Comparison of ENCODE assay signal across 26 mouse cellular contexts in the genomic region with DNA sequence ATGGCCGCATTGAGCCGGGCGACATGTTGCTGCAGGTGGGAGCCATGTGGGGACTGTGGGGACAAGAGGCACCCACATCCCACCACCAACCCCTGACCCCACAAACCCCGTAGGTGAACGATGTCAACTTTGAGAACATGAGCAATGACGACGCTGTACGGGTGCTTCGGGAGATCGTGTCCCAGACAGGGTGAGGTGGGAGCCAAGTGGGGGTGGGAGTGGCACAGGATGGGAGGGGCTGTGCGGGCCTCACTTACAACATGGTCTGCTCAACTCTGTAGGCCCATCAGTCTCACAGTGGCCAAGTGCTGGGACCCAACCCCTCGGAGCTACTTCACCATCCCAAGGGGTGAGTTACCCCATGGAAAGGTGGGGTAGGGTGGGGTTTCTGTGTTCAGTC. TPM values are rescaled to one million over a fixed set of nuclear protein-coding genes. Genes with fewer than 3 reads are reported as not detected.
DNase-seq lines count a peak whose midpoint lies in the region; ATAC-seq lines count a peak whose summit lies in the region.
"Had no signal": no experiment of that assay in that cellular context is flagged by ENCODE, and none has a peak within 500 bp of the region (broad histone marks: within the 10 kb centered on the region; RNA-seq: fewer than 3 reads in every experiment).

No protein-coding gene starts in this region.

- no peaks in the 10 kb centered on the region for H3K9me3 ChIP-seq in forebrain, embryonic 14.5 days (replicated peaks; ENCODE audit: control insufficient read depth, low read length)
- H3K9me3 ChIP-seq in forebrain, embryonic 10.5 days, result no peaks in the 10 kb centered on the region
- no peaks in the 10 kb centered on the region for H3K9me3 ChIP-seq in intestine, embryonic 14.5 days (ENCODE audit: control insufficient read depth, low read length)
- H3K9me3 ChIP-seq in intestine, embryonic 16.5 days (ENCODE audit: control insufficient read depth, low read length), result no peaks in the 10 kb centered on the region
- H3K9me3 ChIP-seq in midbrain, embryonic 11.5 days (ENCODE audit: control insufficient read depth, low read length), result no peaks in the 10 kb centered on the region
- H3K9me3 ChIP-seq in midbrain, embryonic 14.5 days (ENCODE audit: control insufficient read depth, low read length), result no peaks in the 10 kb centered on the region
- H3K9me3 ChIP-seq: embryonic facial prominence, embryonic 10.5 days; embryonic facial prominence, embryonic 13.5 days; forebrain, embryonic 13.5 days; heart, embryonic 10.5 days; heart, embryonic 13.5 days had no signal

- no peak overlapping the region for H3K27ac ChIP-seq in forebrain, embryonic 14.5 days (ENCODE audit: low read depth, low read length)
- H3K27ac ChIP-seq in forebrain, embryonic 10.5 days, result no peak overlapping the region
- H3K27ac ChIP-seq in intestine, embryonic 14.5 days (ENCODE audit: low read depth), result no peak overlapping the region
- H3K27ac ChIP-seq in intestine, embryonic 16.5 days (ENCODE audit: low read length), result no peak overlapping the region
- H3K27ac ChIP-seq in midbrain, embryonic 11.5 days (ENCODE audit: low read depth, low read length), result no peak overlapping the region
- H3K27ac ChIP-seq in midbrain, embryonic 14.5 days (replicated peaks; ENCODE audit: low read depth, low read length), result no peak overlapping the region
- H3K27ac ChIP-seq: embryonic facial prominence, embryonic 10.5 days; embryonic facial prominence, embryonic 13.5 days; forebrain, embryonic 13.5 days; heart, adult 2 months; heart, embryonic 10.5 days; heart, embryonic 13.5 days had no signal

- peaks cover 69% of the 10 kb centered on the region for H3K36me3 ChIP-seq in forebrain, embryonic 14.5 days (ENCODE audit: control insufficient read depth, insufficient read depth, low read length)
- H3K36me3 ChIP-seq in forebrain, embryonic 10.5 days (replicated peaks), result peaks cover 87% of the 10 kb centered on the region
- H3K36me3 ChIP-seq in intestine, embryonic 14.5 days (ENCODE audit: control insufficient read depth, insufficient read depth, low read length), result peaks cover 52% of the 10 kb centered on the region
- H3K36me3 ChIP-seq in intestine, embryonic 16.5 days (ENCODE audit: control insufficient read depth, insufficient read depth, low read length), result peaks cover 31% of the 10 kb centered on the region
- H3K36me3 ChIP-seq in midbrain, embryonic 11.5 days (ENCODE audit: control insufficient read depth, insufficient read depth, low read length), result peaks cover 6% of the 10 kb centered on the region; the same call in 1 of the 2 replicates
- peaks cover 68% of the 10 kb centered on the region for H3K36me3 ChIP-seq in midbrain, embryonic 14.5 days (ENCODE audit: control insufficient read depth, insufficient read depth, low read length)

- H3K4me2 ChIP-seq in forebrain, embryonic 14.5 days (ENCODE audit: low read length), result no peak overlapping the region
- no peak overlapping the region for H3K4me2 ChIP-seq in intestine, embryonic 14.5 days (ENCODE audit: low read length)
- no peak overlapping the region for H3K4me2 ChIP-seq in intestine, embryonic 16.5 days (ENCODE audit: low read depth, low read length)
- H3K4me2 ChIP-seq in midbrain, embryonic 11.5 days, result no peak overlapping the region
- H3K4me2 ChIP-seq in midbrain, embryonic 14.5 days (ENCODE audit: low read length), result no peak overlapping the region
- H3K4me2 ChIP-seq: embryonic facial prominence, embryonic 13.5 days; forebrain, embryonic 13.5 days; heart, embryonic 13.5 days had no signal

- DNase-seq in forebrain, embryonic 14.5 days (ENCODE audit: low spot score), result no peak
- no peak for DNase-seq in forebrain, embryonic 10.5 days (ENCODE audit: extremely low spot score, low spot score)
- DNase-seq in intestine, embryonic 14.5 days (ENCODE audit: low spot score), result no peak
- DNase-seq in midbrain, embryonic 11.5 days (ENCODE audit: low spot score, missing footprints), result no peak
- DNase-seq in midbrain, embryonic 14.5 days, result no peak
- DNase-seq: adrenal gland, adult 2 months; adrenal gland, postnatal 14 days; cerebellum, adult 11 months; cerebellum, adult 8-10 months; cerebellum, postnatal 36 days; embryo, embryonic 11 days; forebrain, postnatal 0 days; gastrocnemius, postnatal 25 days; heart, adult 2 months; heart, postnatal 14 days; heart, postnatal 4 days had no signal

- H3K4me3 ChIP-seq in forebrain, embryonic 14.5 days (ENCODE audit: low read depth, low read length), result no peak overlapping the region
- no peak overlapping the region for H3K4me3 ChIP-seq in forebrain, embryonic 10.5 days
- H3K4me3 ChIP-seq in intestine, embryonic 14.5 days (ENCODE audit: low read depth, low read length), result no peak overlapping the region
- no peak overlapping the region for H3K4me3 ChIP-seq in intestine, embryonic 16.5 days (ENCODE audit: low read length)
- no peak overlapping the region for H3K4me3 ChIP-seq in midbrain, embryonic 11.5 days (ENCODE audit: low read depth, low read length)
- H3K4me3 ChIP-seq in midbrain, embryonic 14.5 days (replicated peaks; ENCODE audit: low read depth, low read length), result no peak overlapping the region
- H3K4me3 ChIP-seq: embryonic facial prominence, embryonic 10.5 days; embryonic facial prominence, embryonic 13.5 days; erythroblast, embryonic 14.5 days; forebrain, embryonic 13.5 days; heart, adult 2 months; heart, embryonic 10.5 days; heart, embryonic 13.5 days had no signal

- H3K9ac ChIP-seq in forebrain, embryonic 14.5 days (ENCODE audit: low read length), result no peak overlapping the region
- H3K9ac ChIP-seq in intestine, embryonic 14.5 days (ENCODE audit: low read length), result no peak overlapping the region
- H3K9ac ChIP-seq in intestine, embryonic 16.5 days (ENCODE audit: low read depth, low read length), result no peak overlapping the region
- H3K9ac ChIP-seq in midbrain, embryonic 11.5 days (ENCODE audit: low read length), result no peak overlapping the region
- H3K9ac ChIP-seq in midbrain, embryonic 14.5 days (replicated peaks; ENCODE audit: low read length), result no peak overlapping the region
- H3K9ac ChIP-seq: embryonic facial prominence, embryonic 13.5 days; forebrain, embryonic 13.5 days; forebrain, postnatal 0 days; heart, embryonic 13.5 days had no signal

- ATAC-seq in forebrain, embryonic 14.5 days, result 0 out of 2 replicates have a peak, but pooled peaks have one; percentile 35
- 0 out of 2 replicates have a peak, but pooled peaks have one; percentile 21 for ATAC-seq in intestine, embryonic 14.5 days (replicated peaks; ENCODE audit: low FRiP score, low TSS enrichment, low read depth)
- ATAC-seq in intestine, embryonic 16.5 days, result no peak
- peak; percentile 53 for ATAC-seq in midbrain, embryonic 11.5 days (ENCODE audit: low FRiP score)
- ATAC-seq in midbrain, embryonic 14.5 days (ENCODE audit: low FRiP score, low TSS enrichment), result no peak
- ATAC-seq: CD4-positive, CD25-positive, alpha-beta regulatory T cell, adult 4 months; forebrain, embryonic 13.5 days; forebrain, postnatal 0 days; hindbrain, embryonic 16.5 days; intestine, postnatal 0 days had no signal

- H3K4me1 ChIP-seq in forebrain, embryonic 14.5 days (ENCODE audit: control insufficient read depth, insufficient read depth, low read length), result no peaks in the 10 kb centered on the region; the same call in 1 of the 2 replicates
- peaks cover 6% of the 10 kb centered on the region for H3K4me1 ChIP-seq in forebrain, embryonic 10.5 days
- no peaks in the 10 kb centered on the region for H3K4me1 ChIP-seq in intestine, embryonic 14.5 days (replicated peaks; ENCODE audit: control insufficient read depth, insufficient read depth, low read length)
- H3K4me1 ChIP-seq in intestine, embryonic 16.5 days (ENCODE audit: control insufficient read depth, insufficient read depth, low read length), result peaks cover 5% of the 10 kb centered on the region; the same call in 1 of the 2 replicates
- no peaks in the 10 kb centered on the region for H3K4me1 ChIP-seq in midbrain, embryonic 11.5 days (ENCODE audit: control insufficient read depth, insufficient read depth, low read length)
- H3K4me1 ChIP-seq in midbrain, embryonic 14.5 days (ENCODE audit: control insufficient read depth, insufficient read depth, low read length), result 0 out of 2 replicates have a peak, but pooled peaks cover under 1% of the 10 kb centered on the region
- H3K4me1 ChIP-seq: embryonic facial prominence, embryonic 13.5 days had no signal

- H3K27me3 ChIP-seq in forebrain, embryonic 14.5 days (replicated peaks; ENCODE audit: control insufficient read depth, insufficient read depth, low read length), result no peaks in the 10 kb centered on the region
- H3K27me3 ChIP-seq in forebrain, embryonic 10.5 days (ENCODE audit: poor library complexity, severe bottlenecking), result no peaks in the 10 kb centered on the region
- H3K27me3 ChIP-seq in intestine, embryonic 14.5 days (replicated peaks; ENCODE audit: control insufficient read depth, insufficient read depth, low read length), result no peaks in the 10 kb centered on the region
- H3K27me3 ChIP-seq in intestine, embryonic 16.5 days (replicated peaks; ENCODE audit: control insufficient read depth, insufficient read depth, low read length), result no peaks in the 10 kb centered on the region
- H3K27me3 ChIP-seq in midbrain, embryonic 11.5 days (ENCODE audit: control insufficient read depth, insufficient read depth, low read length), result no peaks in the 10 kb centered on the region
- H3K27me3 ChIP-seq in midbrain, embryonic 14.5 days (ENCODE audit: control insufficient read depth, insufficient read depth, low read length), result no peaks in the 10 kb centered on the region
- H3K27me3 ChIP-seq: embryonic facial prominence, embryonic 13.5 days; forebrain, embryonic 13.5 days; heart, embryonic 13.5 days had no signal

- WGBS in forebrain, embryonic 14.5 days, result 95% methylated on average over 12 of the region's 12 CpGs
- 98% methylated on average over 12 of the region's 12 CpGs for WGBS in forebrain, embryonic 10.5 days
- WGBS in intestine, embryonic 14.5 days, result 97% methylated on average over 12 of the region's 12 CpGs
- 92% methylated on average over 12 of the region's 12 CpGs for WGBS in intestine, embryonic 16.5 days
- WGBS in midbrain, embryonic 11.5 days, result 96% methylated on average over 12 of the region's 12 CpGs
- WGBS in midbrain, embryonic 14.5 days, result 96% methylated on average over 12 of the region's 12 CpGs

RNA-seq across cellular contexts. Expression of gene Dvl1, which starts 7.8 kb away (rescaled TPM):
- 10.8 and 12.4 TPM in 2 replicates for polyA plus RNA-seq in forebrain, embryonic 14.5 days (2014; fragmentation: Nextera tagmentation; extraction: Ambion mirVana)
- polyA plus RNA-seq in forebrain, embryonic 10.5 days (2016; fragmentation: Nextera tagmentation; extraction: Ambion mirVana), result 4.6 and 5.3 TPM in 2 replicates
- 7.3 and 7.8 TPM in 2 replicates for polyA plus RNA-seq in intestine, embryonic 14.5 days (2014; fragmentation: Nextera tagmentation; extraction: Ambion mirVana)
- polyA plus RNA-seq in intestine, embryonic 16.5 days (2015; fragmentation: Nextera tagmentation; extraction: Ambion mirVana), result 3.7 and 4.7 TPM in 2 replicates
- polyA plus RNA-seq in midbrain, embryonic 11.5 days (2014; fragmentation: Nextera tagmentation; extraction: Ambion mirVana), result 8.6 and 10.7 TPM in 2 replicates
- polyA plus RNA-seq in midbrain, embryonic 14.5 days (2014; fragmentation: Nextera tagmentation; extraction: Ambion mirVana), result 15.3 and 18.0 TPM in 2 replicates

RNA-seq across cellular contexts. Expression of gene Tas1r3, which starts 8.2 kb away (rescaled TPM):
- 0.46 and 0.61 TPM in 2 replicates for polyA plus RNA-seq in forebrain, embryonic 14.5 days (2014; fragmentation: Nextera tagmentation; extraction: Ambion mirVana)
- polyA plus RNA-seq in forebrain, embryonic 10.5 days (2016; fragmentation: Nextera tagmentation; extraction: Ambion mirVana), result 0.12 and 0.33 TPM in 2 replicates
- 0.38 and 0.43 TPM in 2 replicates for polyA plus RNA-seq in intestine, embryonic 14.5 days (2014; fragmentation: Nextera tagmentation; extraction: Ambion mirVana)
- 0.28 and 0.32 TPM in 2 replicates for polyA plus RNA-seq in intestine, embryonic 16.5 days (2015; fragmentation: Nextera tagmentation; extraction: Ambion mirVana)
- polyA plus RNA-seq in midbrain, embryonic 11.5 days (2014; fragmentation: Nextera tagmentation; extraction: Ambion mirVana), result 0.34 and 0.59 TPM in 2 replicates
- polyA plus RNA-seq in midbrain, embryonic 14.5 days (2014; fragmentation: Nextera tagmentation; extraction: Ambion mirVana), result 0.31 and 0.57 TPM in 2 replicates
- polyA plus RNA-seq: erythroblast, embryonic 14.5 days had no signal

RNA-seq across cellular contexts. Expression of gene Cptp, which starts 14.2 kb away (rescaled TPM):
- polyA plus RNA-seq in forebrain, embryonic 14.5 days (2014; fragmentation: Nextera tagmentation; extraction: Ambion mirVana), result 28.3 and 29.5 TPM in 2 replicates
- 21.2 and 24.0 TPM in 2 replicates for polyA plus RNA-seq in forebrain, embryonic 10.5 days (2016; fragmentation: Nextera tagmentation; extraction: Ambion mirVana)
- 20.5 and 21.4 TPM in 2 replicates for polyA plus RNA-seq in intestine, embryonic 14.5 days (2014; fragmentation: Nextera tagmentation; extraction: Ambion mirVana)
- 23.6 and 24.9 TPM in 2 replicates for polyA plus RNA-seq in intestine, embryonic 16.5 days (2015; fragmentation: Nextera tagmentation; extraction: Ambion mirVana)
- 24.7 and 24.8 TPM in 2 replicates for polyA plus RNA-seq in midbrain, embryonic 11.5 days (2014; fragmentation: Nextera tagmentation; extraction: Ambion mirVana)
- 24.6 and 31.2 TPM in 2 replicates for polyA plus RNA-seq in midbrain, embryonic 14.5 days (2014; fragmentation: Nextera tagmentation; extraction: Ambion mirVana)

RNA-seq across cellular contexts. Expression of gene Ints11, which starts 14.4 kb away (rescaled TPM):
- polyA plus RNA-seq in forebrain, embryonic 14.5 days (2014; fragmentation: Nextera tagmentation; extraction: Ambion mirVana), result 94.6 and 102 TPM in 2 replicates
- 120 and 121 TPM in 2 replicates for polyA plus RNA-seq in forebrain, embryonic 10.5 days (2016; fragmentation: Nextera tagmentation; extraction: Ambion mirVana)
- polyA plus RNA-seq in intestine, embryonic 14.5 days (2014; fragmentation: Nextera tagmentation; extraction: Ambion mirVana), result 69.3 and 76.4 TPM in 2 replicates
- 60.0 and 67.1 TPM in 2 replicates for polyA plus RNA-seq in intestine, embryonic 16.5 days (2015; fragmentation: Nextera tagmentation; extraction: Ambion mirVana)
- 102 and 103 TPM in 2 replicates for polyA plus RNA-seq in midbrain, embryonic 11.5 days (2014; fragmentation: Nextera tagmentation; extraction: Ambion mirVana)
- polyA plus RNA-seq in midbrain, embryonic 14.5 days (2014; fragmentation: Nextera tagmentation; extraction: Ambion mirVana), result 78.2 and 83.2 TPM in 2 replicates

RNA-seq across cellular contexts. Expression of gene Mxra8, which starts 15.5 kb away (rescaled TPM):
- 15.6 and 22.1 TPM in 2 replicates for polyA plus RNA-seq in forebrain, embryonic 14.5 days (2014; fragmentation: Nextera tagmentation; extraction: Ambion mirVana)
- 37.6 and 39.4 TPM in 2 replicates for polyA plus RNA-seq in forebrain, embryonic 10.5 days (2016; fragmentation: Nextera tagmentation; extraction: Ambion mirVana)
- 60.0 and 73.3 TPM in 2 replicates for polyA plus RNA-seq in intestine, embryonic 14.5 days (2014; fragmentation: Nextera tagmentation; extraction: Ambion mirVana)
- 76.3 and 80.5 TPM in 2 replicates for polyA plus RNA-seq in intestine, embryonic 16.5 days (2015; fragmentation: Nextera tagmentation; extraction: Ambion mirVana)
- polyA plus RNA-seq in midbrain, embryonic 11.5 days (2014; fragmentation: Nextera tagmentation; extraction: Ambion mirVana), result 37.7 and 41.9 TPM in 2 replicates
- 6.0 and 17.5 TPM in 2 replicates for polyA plus RNA-seq in midbrain, embryonic 14.5 days (2014; fragmentation: Nextera tagmentation; extraction: Ambion mirVana)
- polyA plus RNA-seq: erythroblast, embryonic 14.5 days had no signal

Comparison
In these comparisons a context has a peak if more than half of its experiments do, and no peak if none do; other contexts are left out.
1. ATAC-seq: peak in forebrain, embryonic 14.5 days (single experiment), intestine, embryonic 14.5 days (single experiment) and midbrain, embryonic 11.5 days (single experiment); none in intestine, embryonic 16.5 days (single experiment) and midbrain, embryonic 14.5 days (single experiment).